Mouse (Mus musculus): ENCODE results near the gene N4bp3.

DNA sequence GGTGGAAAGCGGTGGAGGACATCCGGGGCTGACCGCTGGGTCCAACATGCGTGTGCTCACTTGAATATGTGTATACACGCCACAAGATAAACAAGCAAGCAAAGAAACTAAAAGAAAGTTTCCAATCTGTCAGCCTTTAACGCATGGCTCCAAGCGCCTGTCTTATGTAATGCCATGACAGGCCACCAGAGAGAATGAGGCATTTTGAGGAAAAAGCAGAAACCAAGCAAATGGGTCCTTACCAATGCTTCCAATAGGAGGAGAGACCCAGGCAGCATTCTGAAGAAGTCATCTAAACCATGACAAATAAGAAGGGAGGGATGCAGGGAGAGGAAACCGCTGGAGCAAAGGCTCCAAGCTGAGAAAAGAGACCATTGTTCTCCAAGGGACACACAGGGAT is 36.4 kb downstream of the N4bp3 start:
- TF ChIP-seq ZNF384 (IDR thresholded peaks at IDR 0.05; ENCODE audit: low read depth, low read length) (no peak), CHD2 (IDR thresholded peaks at IDR 0.05; ENCODE audit: low read depth, low read length) (no peak)

Measured in ES-E14 (cell line).